Mouse (Mus musculus) lung, adult 2 months (tissue): ENCODE results near the gene Rimkla.

Experiments
- CTCF ChIP-seq: fragments of 200-500 bp; IDR thresholded peaks from 2 replicates; pipeline ENCODE4 v1.5.1; 2011; ENCODE audit warnings: mild to moderate bottlenecking, low read length, control low read depth; ENCODE audit not compliant: insufficient read depth
- POLR2A ChIP-seq: fragments of 200-500 bp; IDR thresholded peaks from 2 replicates; pipeline ENCODE4 v1.6.1; 2011; ENCODE audit warnings: low read depth, mild to moderate bottlenecking, control low read depth, low read length, borderline replicate concordance; ENCODE audit errors: extremely low read depth

- TF ChIP-seq CTCF: no peak
- no peak for TF ChIP-seq POLR2A
Measured at GRCm38 (mm10) chr4:119460296-119460695, 32.1 kb downstream of the Rimkla start.
